Mouse (Mus musculus) thymus, postnatal 4 days (tissue): ENCODE measurements around the gene Sbno2.
A peak's percentile ranks its signal among the peaks of the same experiment; 100 is the strongest.

Source experiments
- DNase-seq: peaks from one replicate; pipeline ENCODE4 v3.0.0; 2021

Gene Sbno2

DNA sequence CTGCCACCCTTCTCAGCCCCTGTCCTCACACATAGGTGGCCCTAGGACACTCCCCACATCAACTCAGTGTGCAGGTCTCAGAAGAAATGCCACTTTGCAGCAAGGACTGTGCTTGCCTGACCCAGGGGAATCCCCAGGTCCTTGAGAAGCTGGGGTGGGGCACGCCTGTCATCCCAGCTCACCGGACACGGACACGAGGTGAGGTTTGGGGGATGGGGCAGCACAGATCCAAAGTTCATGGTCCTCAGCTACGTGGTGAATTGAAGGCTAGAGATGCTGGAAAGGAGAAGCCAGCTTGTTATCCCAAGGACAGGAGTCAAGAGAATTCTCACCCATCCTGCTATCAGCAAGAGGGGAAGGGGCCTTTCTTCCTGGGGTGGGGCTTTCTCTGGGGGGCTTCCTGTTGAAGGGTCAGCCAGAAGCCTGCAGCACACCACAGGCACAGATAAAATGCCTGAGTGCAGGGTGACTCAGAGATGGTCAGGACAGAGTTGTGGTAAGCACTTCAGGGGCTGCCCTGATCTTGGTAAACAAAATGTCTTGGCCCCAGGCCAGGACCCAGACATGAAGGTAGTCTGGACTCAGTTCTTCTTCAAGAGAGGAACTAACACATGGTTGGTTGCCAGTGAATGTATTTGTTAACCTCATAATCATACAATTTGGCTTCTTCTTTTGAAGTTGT, 72.4 kb downstream of the Sbno2 start:
- DNase-seq: no peak

DNA sequence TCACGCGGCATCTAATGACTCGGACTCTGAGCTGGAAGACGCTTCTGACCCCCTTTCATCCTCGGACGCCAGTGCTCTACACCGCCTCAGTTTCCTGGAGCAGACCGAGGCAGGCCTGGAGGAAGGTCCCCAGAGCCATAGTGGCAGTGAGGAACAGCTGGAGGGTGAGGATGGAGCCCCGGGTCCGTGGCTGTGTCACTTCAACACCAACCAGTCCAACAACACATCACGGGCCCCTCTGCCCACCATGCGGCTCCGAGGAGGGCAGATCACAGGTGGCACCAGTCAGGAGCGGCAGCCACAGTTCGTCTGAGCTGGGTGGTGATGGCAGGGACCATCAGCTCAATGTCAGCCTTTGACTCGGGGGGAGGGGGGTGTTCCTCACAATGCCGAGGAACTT, 74.6 kb downstream of the Sbno2 start:
- DNase-seq: no peak

DNA sequence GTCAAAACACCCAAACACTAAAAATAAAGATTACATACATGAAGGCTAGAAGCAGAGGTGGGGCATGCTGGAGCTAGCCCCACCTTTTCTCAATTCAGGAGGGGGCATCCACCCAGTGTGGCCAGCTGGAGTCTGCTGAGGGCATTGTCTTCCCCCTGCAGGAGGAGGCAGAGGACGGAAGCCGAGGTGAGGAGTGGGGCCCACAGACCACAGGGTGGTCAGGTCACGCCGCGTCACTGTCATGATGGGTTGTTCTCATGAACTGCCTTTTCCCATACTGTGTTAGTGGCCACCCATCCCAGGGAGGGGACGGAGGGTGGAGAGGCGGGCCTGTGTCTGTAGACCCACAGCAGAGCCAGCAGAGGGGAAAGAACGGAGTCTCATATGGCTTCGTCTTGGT, 75.2 kb downstream of the Sbno2 start:
- no peak for DNase-seq

DNA sequence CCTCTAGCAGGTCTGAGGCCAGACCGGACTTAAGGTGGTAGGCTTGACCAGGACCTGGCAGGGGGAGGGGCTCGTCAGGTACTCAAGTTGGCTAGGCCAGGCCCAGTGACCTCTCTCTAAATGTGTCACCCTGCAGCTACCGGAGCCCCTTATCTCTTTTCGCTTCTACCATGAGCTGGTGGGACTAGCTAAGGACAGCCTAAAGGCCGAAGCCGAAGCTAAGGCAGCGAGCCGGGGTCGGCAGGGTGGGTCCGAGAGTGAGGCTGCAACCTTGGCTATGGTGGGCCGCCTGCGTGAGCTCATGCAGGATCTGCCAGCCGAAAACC, 76.9 kb downstream of the Sbno2 start:
- DNase-seq: no peak

DNA sequence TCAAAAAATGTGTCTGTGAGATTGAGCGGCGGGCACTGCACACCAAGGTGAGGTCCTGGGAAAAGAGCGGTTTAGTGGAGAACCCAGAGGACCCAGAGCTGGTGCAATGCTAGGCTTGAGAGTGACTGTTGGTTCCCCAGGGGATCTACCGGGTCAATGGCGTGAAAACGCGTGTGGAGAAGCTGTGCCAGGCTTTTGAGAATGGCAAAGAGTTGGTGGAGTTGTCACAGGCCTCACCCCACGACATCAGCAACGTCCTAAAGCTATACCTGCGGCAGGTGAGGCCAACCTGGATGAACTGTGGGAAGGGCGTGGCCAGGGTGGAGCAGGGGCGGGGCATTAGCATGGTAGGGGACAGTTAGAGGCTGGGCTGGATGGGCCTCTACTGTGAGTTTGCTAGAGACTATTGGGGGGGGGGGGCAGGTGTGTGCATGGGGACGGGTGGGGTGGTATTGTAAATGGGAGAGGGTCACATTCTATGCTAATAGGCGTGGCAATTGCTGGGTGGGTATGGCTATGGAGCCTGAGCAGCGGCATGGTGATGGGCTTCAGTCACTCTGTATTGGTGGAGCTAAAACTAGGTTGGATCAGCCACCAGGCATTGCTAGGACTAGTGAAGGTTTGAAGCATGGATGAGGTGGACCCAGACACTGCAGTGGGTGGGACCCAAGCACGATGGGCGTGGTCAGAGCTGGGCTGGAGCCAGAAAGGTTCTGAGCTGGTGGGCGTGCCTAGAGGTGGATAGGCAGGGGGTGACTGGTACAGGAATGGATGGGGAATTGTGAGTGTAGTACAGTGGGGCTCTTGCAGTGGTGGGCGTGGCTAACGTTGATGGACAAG, 77.5 kb downstream of the Sbno2 start:
- no peak for DNase-seq

DNA sequence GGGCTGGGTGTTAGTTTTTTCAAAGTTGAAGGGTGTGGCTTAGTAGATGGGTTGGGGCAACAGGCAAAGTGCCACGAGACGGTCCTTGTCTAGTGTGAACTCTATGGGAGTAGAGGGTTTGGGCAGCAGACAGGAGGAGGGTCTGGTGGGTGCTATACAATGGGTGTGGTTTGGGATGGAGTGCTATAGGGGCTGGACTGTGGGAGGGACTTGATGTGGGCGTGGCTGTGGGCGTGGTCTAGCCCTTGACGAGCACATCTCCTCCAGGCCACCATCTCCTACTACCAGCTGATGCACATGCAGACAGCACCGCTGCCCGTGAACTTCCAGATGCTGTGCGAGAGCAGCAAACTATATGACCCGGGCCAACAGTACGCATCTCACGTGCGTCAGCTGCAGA, 79.5 kb downstream of the Sbno2 start:
- peak; percentile 79 for DNase-seq

DNA sequence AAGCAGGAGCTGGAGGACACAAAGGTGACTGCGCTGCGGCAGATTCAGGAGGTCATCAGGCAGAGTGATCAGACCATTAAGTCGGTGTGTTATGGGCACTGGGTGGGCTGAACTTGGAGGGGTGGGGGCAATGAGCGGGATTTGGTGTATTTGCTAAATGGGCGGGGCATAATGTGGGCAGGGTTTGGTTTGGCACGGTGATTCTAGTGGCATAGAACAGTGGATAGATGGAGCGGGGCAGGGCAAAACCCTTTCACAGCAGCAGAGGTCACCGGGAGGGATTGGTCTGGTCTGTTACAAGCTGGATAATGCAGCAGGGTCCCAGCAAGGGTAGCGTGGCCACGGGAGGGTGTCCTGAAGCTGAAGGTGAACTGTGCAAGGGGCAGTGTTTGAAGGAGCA, 79.9 kb downstream of the Sbno2 start:
- DNase-seq: no peak

DNA sequence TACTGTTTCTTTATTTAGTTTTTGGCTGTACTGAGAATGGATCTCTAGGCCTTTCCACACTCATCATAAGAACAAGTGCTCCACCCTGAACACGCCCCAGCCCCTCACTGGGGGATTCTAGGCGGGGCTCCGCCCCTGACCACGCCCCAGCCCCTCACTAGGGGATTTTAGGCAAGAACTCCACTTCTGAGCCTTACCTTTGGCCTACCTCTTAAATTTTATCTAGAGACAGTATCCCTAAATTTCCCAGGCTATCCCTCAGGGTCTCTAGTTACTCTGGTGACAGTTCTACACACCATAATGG, 80.4 kb downstream of the Sbno2 start:
- peak; percentile 63 for DNase-seq

DNA sequence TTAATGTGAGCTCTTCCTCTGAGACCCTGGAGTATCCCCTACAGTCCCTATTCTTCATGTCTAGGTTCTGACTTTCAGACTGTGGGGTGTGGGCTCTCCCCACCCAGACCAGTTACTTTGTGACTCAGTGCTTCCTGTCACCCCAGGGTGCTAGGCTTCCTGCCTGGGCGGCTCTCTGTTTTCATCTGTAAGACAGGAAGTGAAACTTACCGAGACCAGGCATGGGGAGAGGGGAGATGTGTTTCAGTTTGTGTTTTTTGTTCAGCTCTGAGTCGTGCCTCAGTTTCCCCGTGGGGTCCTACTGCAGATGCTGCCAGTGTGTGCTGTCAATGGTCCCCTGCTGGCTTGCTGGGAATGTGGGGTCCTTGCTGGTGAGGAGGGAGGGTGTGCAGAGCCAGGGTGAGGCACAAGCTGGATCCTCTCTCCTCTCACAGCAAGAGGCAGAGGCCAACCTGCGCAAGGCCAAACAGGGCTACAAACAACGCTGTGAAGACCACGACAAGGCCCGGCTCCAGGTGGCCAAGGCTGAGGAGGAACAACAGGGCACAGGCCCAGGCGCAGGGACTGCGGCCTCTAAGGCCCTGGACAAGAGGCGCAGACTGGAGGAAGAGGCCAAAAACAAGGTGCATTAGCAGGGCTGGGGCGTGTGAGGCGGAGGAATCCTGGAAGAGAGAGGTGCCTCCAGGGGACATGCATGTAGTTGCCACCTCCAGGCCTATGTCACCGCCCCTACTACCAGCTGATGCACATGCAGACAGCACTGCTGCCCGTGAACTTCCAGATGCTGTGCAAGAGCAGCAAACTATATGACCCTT, 80.9 kb downstream of the Sbno2 start:
- DNase-seq: peak; percentile 76

DNA sequence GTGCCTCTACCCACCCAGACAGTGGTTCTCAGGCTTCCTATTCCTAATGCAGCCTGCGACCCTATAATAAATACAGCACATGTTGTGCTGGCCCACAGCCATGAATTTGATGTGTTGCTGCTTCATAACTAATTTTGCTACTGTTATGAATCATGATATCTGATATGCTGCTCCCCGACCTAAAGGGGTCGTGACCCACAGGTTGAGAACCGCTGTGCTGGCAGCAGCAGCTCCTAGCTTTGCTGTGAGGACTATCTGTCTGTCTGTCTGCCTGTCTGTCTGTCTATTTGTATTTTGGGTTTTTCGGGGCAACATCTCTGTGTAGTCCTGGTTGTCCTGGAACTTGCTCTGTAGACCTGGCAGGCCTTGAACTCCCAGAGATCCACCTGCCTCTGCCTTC, 81.6 kb downstream of the Sbno2 start:
- no peak for DNase-seq

DNA sequence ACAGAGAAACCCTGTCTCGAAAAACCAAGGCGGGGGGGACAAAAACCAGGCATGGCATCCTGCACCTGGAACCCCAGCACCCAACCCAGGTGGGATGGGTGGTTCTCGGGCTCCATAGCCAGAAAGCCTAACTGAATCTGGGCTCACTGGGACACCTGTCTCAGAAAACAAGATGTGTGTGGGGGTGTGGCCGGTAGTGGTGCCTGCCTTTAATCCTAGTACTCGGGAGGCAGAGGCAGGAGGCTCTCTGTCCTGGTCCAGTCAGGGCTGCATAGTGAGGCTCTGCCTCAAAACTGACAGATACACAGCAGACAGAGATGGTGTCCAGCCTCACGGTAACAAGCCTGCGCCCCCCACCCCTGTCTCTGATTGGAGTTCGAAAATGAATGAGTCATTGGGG, 82.6 kb downstream of the Sbno2 start:
- no peak for DNase-seq

DNA sequence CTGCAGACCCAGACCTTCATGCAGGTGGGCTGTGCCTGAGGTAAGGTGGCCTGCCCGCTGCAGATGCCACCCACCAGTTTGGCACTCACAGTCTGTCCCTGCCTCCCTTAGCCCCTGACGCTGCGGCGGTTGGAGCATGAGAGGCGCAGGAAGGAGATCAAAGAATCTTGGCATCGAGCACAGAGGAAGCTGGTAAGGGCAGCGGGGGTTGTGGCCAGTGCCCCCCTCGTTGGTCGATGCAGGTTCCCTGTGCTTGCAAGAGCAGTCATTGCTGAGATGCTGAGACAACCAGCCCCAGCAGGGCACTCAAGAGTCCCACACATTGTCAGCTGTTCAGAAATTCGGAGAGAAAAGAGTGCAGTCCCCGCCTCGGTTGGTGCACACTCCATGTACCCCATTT, 83.2 kb downstream of the Sbno2 start:
- peak; percentile 60 for DNase-seq

DNA sequence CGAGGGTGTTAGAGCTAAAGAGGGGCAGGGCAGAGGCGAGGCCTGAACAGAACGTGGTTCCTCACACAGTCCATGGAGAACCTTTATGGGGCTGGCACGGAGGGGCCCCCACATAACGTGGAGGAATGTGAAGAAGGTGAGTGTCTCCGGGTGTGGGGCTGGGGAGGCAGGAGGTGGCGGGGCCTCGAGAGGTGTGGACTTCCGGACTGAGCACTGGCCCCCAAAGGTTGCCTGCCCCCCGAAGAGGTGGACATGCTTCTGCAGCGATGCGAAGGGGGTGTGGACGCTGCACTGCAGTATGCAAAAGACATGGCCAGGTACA, 84.1 kb downstream of the Sbno2 start:
- peak; percentile 44 for DNase-seq

DNA sequence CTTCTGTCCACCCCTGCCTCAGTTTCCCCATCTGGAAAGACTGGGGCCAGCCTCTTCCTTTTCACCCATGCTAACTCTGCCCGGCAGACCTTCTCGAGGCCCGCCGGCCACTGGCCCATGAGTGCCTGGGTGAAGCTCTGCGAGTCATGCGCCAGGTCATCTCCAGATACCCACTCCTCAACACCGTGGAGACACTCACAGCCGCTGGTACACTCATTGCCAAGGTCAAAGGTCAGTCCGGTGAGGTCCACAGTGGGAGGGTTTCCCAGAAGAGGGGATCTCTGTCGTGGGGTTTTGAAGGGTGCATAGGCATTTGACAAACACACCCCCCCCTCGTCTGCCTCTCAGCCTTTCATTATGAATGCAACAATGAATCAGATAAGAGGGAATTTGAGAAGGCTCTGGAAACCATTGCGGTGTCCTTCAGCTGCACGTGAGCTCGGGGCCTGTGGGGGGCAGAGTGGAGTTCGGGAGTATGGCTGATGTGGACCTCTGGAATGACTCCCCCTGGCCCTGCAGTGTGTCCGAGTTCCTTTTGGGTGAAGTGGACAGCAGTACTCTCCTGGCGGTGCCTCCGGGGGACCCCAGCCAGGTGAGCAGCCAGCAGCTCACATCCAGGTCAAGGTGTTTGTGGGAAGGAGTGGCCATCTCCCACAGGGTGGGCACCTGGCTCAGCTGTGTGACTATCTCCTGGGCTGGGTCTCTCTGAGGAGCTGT, 84.6 kb downstream of the Sbno2 start:
- DNase-seq: peak; percentile 50

DNA sequence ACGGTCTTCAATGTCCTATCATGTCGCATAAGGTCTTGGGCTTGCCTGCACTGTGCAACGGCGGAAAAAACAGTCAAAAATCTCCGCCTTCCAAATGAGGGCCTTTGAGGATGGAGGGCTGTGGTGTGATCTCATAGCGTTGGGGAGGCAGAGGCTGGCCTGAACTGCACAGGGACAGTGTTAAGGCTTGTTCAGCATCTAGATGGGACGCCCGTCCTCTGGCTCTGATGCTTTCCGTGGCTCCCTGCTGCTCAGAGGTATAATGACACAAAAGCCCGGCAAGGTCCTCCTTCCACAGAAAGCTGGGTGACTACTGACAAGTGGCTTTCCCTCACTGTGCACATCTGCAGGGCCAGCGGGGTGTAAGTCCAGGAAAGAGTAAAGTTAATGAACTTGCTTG, 85.2 kb downstream of the Sbno2 start:
- DNase-seq: no peak

DNA sequence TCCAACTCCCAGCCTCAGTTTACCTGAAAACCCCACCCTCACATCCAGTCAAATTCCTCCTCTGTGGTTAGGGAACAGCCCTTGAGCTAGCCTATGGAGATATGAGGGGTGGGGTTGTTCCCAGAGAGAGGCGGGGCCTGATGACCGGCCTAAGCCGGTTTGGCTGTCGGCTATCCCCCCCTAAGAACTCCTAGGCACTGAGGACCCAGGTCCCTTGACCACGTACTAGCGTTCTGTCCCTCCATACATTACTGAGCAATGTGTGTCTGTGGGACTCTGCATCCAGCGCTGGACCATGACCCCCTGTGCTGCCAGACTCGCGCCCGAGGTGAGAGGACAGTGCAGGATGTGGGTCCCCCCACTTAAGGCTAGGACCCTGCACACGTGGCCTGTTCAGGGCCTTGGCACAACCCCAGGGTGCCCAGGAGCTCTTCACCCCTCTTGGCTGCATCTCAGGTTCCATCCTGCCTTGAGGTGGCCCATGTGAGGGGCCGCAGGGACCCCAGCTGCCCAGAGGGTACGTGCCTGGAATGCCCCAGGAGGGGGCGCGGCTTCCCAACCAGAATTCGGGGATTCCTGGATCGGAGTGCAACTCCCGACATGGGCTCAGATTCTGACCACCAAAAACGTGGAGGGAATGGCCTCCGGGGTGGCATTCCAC, 85.8 kb downstream of the Sbno2 start:
- no peak for DNase-seq

DNA sequence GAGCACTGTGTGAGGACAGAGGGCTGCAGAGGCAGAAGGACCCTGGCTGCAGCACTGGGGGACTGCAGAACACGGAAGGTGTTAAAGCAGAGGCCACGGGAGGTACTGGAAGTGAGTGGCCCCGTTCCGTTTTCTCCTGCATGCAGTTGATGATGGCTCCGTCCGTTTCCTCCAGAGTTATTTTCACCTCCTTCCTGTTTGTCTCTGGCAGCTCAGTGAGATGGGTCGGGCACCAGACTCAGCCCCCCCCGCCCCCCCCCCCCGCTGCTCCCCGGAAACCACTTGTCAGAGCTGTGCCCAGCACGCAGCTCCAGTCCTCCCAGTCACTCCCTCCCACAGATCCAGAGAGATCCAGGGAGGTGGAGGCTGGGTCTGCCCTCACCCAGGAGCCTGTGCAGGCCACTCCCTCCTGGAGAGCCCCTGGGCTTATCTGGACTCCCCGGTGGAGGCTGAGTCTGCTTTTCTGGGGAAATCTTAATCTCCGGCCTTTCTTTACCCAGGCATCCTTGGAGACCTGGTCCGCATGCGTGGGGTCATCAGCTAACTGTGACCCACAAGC, 86.6 kb downstream of the Sbno2 start:
- DNase-seq: peak; percentile 68

DNA sequence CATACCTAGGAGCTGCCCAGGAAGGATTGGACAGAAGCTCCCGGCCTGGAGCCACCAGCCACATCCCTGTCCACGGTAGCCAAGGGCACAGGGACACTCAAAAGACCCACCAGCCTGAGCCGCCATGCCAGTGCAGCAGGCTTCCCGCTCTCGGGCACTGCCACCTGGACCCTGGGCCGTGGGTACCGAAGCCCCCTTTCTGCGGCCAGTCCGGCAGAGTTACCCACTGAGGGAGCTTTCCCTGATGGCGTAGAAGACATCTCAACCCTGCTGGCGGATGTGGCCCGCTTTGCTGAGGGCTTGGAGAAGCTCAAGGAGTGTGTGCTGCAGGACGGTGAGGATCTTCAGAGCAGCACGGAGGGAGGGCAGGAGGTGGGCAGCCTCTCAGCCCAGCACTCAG, 87.6 kb downstream of the Sbno2 start:
- DNase-seq: peak; percentile 70

DNA sequence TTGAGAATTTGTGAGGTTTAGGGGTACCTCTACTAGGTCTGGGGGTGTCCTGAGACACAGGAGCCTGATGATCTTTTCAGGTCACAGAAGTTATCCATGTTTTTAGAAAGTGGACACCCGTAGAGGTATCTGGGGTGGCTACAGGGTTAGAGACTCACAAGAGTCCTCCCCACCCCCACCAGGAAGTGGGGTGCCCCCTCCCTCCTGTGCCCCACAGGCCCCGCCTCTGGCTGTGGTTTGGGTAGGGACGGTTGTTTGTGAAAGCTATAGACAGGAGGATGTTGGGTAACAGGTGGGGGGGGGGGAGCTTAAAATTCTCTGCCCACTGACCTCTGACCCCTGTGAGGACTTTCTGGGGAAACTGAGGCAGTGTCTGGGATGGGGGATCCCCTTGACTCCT, 88.0 kb downstream of the Sbno2 start:
- DNase-seq: peak; percentile 95

DNA sequence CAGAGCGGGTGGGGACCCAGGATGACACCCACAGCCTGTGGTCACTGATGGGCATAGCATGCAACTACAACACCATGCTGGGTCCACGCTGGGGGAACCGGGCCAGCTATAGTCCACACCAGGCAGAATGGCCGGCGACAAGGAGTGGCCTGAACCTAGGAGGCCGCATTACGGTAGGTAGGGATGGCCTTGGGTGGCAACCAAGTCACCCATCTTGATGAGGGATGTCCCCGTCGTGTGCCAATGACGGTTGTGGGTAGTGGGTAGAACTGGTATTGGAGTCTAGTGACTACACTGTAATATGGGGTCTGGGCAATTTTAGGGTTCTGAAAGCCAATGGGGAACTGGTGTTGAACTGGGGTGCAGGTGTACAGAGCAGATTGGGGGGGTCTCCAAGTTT, 88.4 kb downstream of the Sbno2 start:
- no peak for DNase-seq

DNA sequence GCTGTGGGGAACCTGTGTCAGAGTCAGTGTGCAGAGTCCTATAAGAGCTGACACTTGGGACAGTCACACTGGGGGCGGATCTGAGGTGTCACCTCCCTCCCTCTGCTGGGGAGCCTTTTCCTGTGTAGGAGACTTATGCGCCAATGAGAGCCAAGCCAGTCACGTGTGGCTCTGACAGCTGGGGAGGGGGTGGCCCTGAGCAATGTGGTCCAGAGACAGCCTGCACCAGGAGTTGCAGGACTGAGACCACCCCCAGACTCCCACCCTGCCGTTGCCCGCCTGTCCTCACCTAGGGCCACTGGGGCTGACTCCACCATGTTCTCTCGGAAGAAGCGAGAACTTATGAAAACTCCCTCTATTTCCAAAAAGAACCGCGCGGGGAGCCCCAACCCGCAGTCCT, 88.9 kb downstream of the Sbno2 start, which contains the start of gene Arhgap45:
Gene Arhgap45 (plus strand): TSS at position 143 of the 400 bp plus-strand sequence.
- peak; percentile 85 for DNase-seq

DNA sequence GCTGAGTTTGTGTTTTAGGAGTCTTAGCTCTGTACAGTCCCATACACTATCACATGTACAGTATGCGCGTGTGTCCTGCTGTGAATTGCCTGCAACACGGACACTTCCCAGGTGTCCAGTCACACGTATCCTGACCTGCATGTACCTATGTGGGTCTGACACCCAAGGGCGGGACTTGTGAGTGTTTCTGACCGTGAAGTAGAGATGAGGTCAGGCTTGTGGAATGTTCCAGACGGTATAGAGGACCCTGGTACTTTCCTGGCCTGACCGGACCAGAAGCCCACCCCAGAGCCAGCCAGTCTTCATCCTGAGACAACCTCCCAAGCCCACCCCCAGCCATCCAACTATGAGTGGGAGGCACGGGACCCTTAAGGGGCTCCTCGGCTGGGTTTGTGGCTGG, 89.8 kb downstream of the Sbno2 start:
- DNase-seq: no peak
